Mouse (Mus musculus): ENCODE data around the gene Cltb. TPM values are rescaled to one million over a fixed set of nuclear protein-coding genes. Genes with fewer than 3 reads are reported as not detected.
"Not testable (repeated sequence)": the region's sequence is repeated elsewhere in the genome, so short reads cannot be mapped to it uniquely, and the experiment has no call there.

Gene Cltb
- polyA plus RNA-seq (2015; fragmentation: Nextera tagmentation; extraction: Ambion mirVana): 30.3 and 31.2 TPM in 2 replicates

DNA sequence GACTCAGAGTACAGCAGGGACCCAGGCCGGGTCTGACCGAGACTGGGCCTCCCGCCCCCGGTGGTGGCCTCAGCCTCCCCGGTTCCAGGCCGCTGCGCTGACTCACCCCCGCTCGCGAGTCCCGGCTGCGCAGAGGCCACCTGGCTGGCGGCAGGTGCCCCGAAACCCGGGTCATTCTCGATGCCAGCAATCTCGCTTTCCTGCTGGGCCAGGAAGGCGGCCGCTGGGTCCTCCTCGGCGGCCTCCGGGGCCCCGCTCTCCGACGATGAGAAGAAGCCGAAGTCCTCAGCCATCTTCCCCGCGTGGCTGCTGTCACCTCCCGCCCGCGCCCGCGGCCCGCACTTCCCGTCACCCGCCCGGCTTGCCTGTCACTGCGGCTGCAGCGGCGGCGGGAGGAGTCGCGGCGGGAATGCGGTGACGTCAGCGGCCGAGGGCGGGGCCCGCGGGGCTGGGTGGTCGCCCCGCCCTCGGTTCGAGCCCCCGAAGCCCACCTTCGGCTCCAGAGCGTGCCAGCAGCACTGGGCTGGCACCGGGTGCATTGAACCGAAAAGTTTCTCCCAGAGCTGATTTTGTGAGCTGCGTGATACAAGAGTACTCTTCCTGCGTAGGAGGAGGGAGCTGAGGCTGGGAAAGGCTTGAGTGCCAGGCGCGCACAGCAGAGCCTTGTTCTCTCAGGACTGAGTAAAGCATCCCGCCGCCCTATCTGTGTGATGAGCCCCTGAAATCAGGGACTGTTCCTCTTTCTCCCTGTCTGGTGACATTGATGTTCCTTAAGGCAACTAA lies at the start of gene Cltb:
Cltb (minus strand) TSS at position 373 of the 783 bp plus-strand sequence.
- Histone ChIP-seq H3K4me1 (peaks cover 17% of the 10 kb centered on the region), H3K27me3 (peaks cover 10% of the 10 kb centered on the region; the same call in 1 of the 2 replicates), H3K4me3 (peak within 1 kb of the TSS; percentile 67), H3K9me3 (no peaks in the 10 kb centered on the region), H3K9ac (peak within 1 kb of the TSS; percentile 81), H3K36me3 (no peaks in the 10 kb centered on the region), H3K4me2 (replicated peaks) (peak within 1 kb of the TSS; percentile 94), H3K27ac (no peak within 1 kb of the TSS; the same call in 1 of the 2 replicates)
- WGBS: 1% methylated on average over 55 of the region's 66 CpGs
- ATAC-seq (ENCODE audit: low FRiP score, low read depth): peak; percentile 71; the same call in 1 of the 2 replicates

GRCm38 (mm10) chr13:54660877-54661276 lies 49.7 kb upstream of the Cltb start:
- Histone ChIP-seq H3K27me3 (no peaks in the 10 kb centered on the region), H3K9me3 (no peaks in the 10 kb centered on the region), H3K4me2 (replicated peaks) (no peak overlapping the region), H3K27ac (no peak overlapping the region), H3K4me3 (no peak overlapping the region), H3K36me3 (peaks cover 81% of the 10 kb centered on the region), H3K9ac (no peak overlapping the region), H3K4me1 (no peaks in the 10 kb centered on the region)
- WGBS: 61% methylated on average over 5 of the region's 5 CpGs
- no peak for ATAC-seq (ENCODE audit: low FRiP score, low read depth)

DNA sequence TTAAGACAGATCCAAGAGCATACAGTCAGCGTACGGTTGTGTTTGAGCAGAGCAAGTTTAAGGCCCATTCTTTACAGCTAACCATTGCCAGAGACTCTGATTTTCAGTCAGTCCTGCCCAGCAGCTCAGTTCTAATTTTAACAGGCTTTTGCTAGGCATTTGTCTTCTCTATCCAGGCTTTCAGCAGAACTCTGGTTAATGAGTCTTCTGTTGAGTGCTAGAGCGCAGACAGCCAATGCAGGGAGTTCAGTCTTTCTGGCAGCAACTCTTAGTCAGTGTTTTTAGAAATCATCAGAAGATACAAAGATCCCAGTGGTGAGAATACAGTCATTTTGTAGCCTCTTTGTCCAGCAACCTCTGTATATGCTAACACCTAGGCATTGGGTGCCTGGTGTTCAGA lies 39.3 kb upstream of the Cltb start:
- H3K4me3 ChIP-seq: no peak overlapping the region
- H3K9ac ChIP-seq: no peak overlapping the region
- no peaks in the 10 kb centered on the region for H3K4me1 ChIP-seq
- H3K4me2 ChIP-seq (replicated peaks): no peak overlapping the region
- no peak overlapping the region for H3K27ac ChIP-seq
- H3K36me3 ChIP-seq: peaks cover 98% of the 10 kb centered on the region
- no peak for ATAC-seq (ENCODE audit: low FRiP score, low read depth)
- H3K9me3 ChIP-seq: no peaks in the 10 kb centered on the region
- no peaks in the 10 kb centered on the region for H3K27me3 ChIP-seq
- 94% methylated on average over 3 of the region's 3 CpGs for WGBS

GRCm38 (mm10) chr13:54635011-54635410 lies 23.9 kb upstream of the Cltb start:
- H3K27ac ChIP-seq: no peak overlapping the region
- H3K27me3 ChIP-seq: no peaks in the 10 kb centered on the region
- WGBS: 95% methylated on average over 3 of the region's 3 CpGs
- no peaks in the 10 kb centered on the region for H3K4me1 ChIP-seq
- H3K9ac ChIP-seq: no peak overlapping the region
- peaks cover 60% of the 10 kb centered on the region for H3K36me3 ChIP-seq
- H3K9me3 ChIP-seq: no peaks in the 10 kb centered on the region
- ATAC-seq (ENCODE audit: low FRiP score, low read depth): no peak
- H3K4me3 ChIP-seq: no peak overlapping the region
- no peak overlapping the region for H3K4me2 ChIP-seq (replicated peaks)

DNA sequence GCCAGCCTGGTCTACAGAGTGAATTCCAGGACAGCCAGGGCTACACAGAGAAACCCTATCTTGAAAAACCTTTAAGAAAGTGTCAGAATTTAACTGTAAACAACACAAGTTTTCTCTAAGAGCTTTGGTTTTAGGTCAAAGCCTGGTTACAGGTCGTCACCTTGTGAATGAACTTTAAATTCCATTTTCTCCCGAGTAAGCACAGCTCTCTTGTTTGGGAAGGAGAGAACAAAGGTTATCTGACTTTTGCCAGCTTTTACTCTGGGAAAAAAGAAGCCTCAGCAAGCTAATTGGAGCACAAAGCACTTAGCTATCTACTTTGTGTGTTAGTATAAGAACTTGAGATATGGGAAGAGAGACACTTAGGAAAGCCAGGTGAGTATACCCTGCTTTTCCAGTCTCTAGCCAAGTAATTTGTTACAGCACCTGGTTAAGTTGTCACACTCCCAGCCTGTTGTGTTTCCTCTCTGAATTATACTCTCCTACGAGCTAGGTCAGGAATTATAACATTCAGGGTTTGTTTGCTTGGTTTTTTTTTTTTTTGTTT lies 21.7 kb upstream of the Cltb start:
- Histone ChIP-seq H3K27ac (no peak overlapping the region), H3K4me1 (peaks cover 10% of the 10 kb centered on the region; the same call in 1 of the 2 replicates), H3K4me2 (replicated peaks) (no peak overlapping the region), H3K4me3 (no peak overlapping the region), H3K27me3 (no peaks in the 10 kb centered on the region), H3K9me3 (no peaks in the 10 kb centered on the region), H3K9ac (no peak overlapping the region), H3K36me3 (peaks cover 47% of the 10 kb centered on the region)
- ATAC-seq (ENCODE audit: low FRiP score, low read depth): no peak
- WGBS: 77% methylated on average over 3 of the region's 3 CpGs

DNA sequence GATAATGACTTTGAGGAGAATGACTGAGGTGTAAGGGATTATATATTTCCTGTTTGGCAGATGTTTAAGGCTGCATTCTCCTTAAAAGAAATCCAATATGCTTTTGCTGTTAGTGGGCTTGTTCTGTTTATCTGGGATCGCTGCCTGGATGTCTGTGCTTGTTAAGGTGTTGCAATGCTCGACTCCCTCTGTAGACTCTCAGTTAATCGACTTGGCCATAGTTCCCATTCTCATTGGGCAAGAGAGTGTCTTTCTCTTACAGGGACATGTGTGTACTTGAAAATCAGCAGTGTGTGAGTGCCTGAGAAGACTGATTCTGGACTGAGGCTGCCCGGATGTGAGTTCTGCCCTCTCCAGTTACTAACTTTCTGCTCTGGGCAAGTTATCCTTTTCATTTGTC lies 18.0 kb upstream of the Cltb start:
- Histone ChIP-seq H3K4me3 (no peak overlapping the region), H3K9me3 (no peaks in the 10 kb centered on the region), H3K36me3 (peaks cover 30% of the 10 kb centered on the region), H3K4me2 (replicated peaks) (no peak overlapping the region), H3K9ac (no peak overlapping the region), H3K27ac (no peak overlapping the region), H3K4me1 (peaks cover 10% of the 10 kb centered on the region; the same call in 1 of the 2 replicates), H3K27me3 (no peaks in the 10 kb centered on the region)
- WGBS: 82% methylated on average over 4 of the region's 4 CpGs
- no peak for ATAC-seq (ENCODE audit: low FRiP score, low read depth)

GRCm38 (mm10) chr13:54621960-54622521 lies 10.9 kb upstream of the Cltb start:
- ATAC-seq (ENCODE audit: low FRiP score, low read depth): no peak; the same call in none of the 2 replicates
- peak overlapping the region; percentile 86 for H3K27ac ChIP-seq
- H3K9ac ChIP-seq: peak overlapping the region; percentile 96
- no peaks in the 10 kb centered on the region for H3K9me3 ChIP-seq
- peaks cover 4% of the 10 kb centered on the region; the same call in 1 of the 2 replicates for H3K36me3 ChIP-seq
- peaks cover 13% of the 10 kb centered on the region for H3K4me1 ChIP-seq
- no peaks in the 10 kb centered on the region for H3K27me3 ChIP-seq
- H3K4me3 ChIP-seq: peak overlapping the region; percentile 95
- WGBS: 2% methylated on average over 27 of the region's 27 CpGs
- H3K4me2 ChIP-seq (replicated peaks): peak overlapping the region; percentile 81

DNA sequence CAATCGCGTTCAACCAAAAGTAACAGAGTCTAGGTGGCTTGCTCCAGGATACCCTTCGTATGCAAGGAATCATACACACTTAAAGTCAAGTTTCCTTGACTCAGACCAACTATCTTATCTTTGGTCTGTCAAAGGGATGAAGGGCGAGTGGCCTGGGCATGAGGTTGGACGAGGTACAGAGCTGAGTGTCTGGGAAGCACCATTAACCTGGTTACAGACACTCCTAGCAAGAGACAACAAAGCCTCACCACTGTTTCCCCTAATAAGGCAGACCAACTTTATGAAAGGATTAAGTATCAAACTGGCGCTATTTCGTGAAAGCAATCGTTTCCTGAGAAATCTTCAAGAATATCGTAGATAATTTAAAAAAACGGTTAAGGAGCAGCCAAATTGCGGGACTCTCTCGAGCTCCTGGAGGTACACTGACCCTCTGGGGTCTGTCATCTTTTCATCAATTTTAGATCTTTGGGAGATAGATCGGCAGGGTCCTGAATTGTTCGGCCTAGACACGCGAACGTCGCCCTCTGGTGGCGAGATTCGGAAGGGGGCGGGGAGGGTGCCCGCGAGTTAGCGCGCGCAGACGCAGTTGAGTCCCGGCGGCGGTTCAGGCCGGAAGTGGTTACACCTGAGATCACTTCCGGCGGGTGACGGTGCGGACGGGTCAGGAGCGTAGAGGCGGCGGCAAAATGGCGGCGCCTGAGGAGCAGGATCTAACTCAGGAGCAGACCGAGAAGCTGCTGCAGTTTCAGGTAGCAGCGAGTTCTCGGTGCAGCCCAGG lies 10.2 kb upstream of the Cltb start, which contains the start of gene Faf2:
Faf2 (plus strand) TSS at position 630 of the 778 bp plus-strand sequence.
- peak; percentile 97 for ATAC-seq (ENCODE audit: low FRiP score, low read depth)
- H3K36me3 ChIP-seq: peaks cover 4% of the 10 kb centered on the region; the same call in 1 of the 2 replicates
- H3K9me3 ChIP-seq: no peaks in the 10 kb centered on the region
- H3K9ac ChIP-seq: peak within 1 kb of the TSS; percentile 96
- H3K4me2 ChIP-seq (replicated peaks): peak within 1 kb of the TSS; percentile 81
- no peaks in the 10 kb centered on the region for H3K27me3 ChIP-seq
- peak within 1 kb of the TSS; percentile 95 for H3K4me3 ChIP-seq
- 11% methylated on average over 44 of the region's 44 CpGs for WGBS
- peaks cover 13% of the 10 kb centered on the region for H3K4me1 ChIP-seq
- H3K27ac ChIP-seq: peak within 1 kb of the TSS; percentile 86

DNA sequence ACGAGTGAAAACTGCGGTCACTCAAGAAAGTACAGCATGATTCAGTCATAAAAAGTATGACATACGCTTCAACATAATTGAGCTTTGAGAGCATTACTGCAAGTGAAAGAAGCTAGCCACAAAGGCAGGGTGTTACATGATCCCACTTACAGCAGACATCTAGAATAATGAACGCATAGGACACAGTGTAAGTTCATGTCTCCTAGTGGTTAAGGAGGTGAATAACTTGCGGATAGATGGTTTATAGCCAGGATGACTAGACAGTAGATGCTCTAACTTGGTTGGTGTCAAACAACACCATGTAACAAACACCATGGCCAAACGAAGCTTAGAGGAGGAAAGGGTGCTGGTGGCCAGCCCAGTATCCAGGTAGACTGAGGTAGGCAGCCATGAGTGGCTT lies 5.9 kb upstream of the Cltb start:
- Histone ChIP-seq H3K27ac (no peak overlapping the region), H3K9ac (no peak overlapping the region), H3K27me3 (no peaks in the 10 kb centered on the region), H3K4me2 (replicated peaks) (no peak overlapping the region), H3K4me3 (no peak overlapping the region), H3K36me3 (no peaks in the 10 kb centered on the region), H3K4me1 (no peaks in the 10 kb centered on the region), H3K9me3 (no peaks in the 10 kb centered on the region)
- WGBS: 69% methylated on average over 6 of the region's 6 CpGs
- no peak for ATAC-seq (ENCODE audit: low FRiP score, low read depth)

GRCm38 (mm10) chr13:54616307-54616706 lies 5.2 kb upstream of the Cltb start:
- Histone ChIP-seq H3K27me3 (no peaks in the 10 kb centered on the region), H3K9ac (no peak overlapping the region), H3K4me3 (no peak overlapping the region), H3K36me3 (no peaks in the 10 kb centered on the region), H3K4me1 (0 out of 2 replicates have a peak, but pooled peaks cover 3% of the 10 kb centered on the region), H3K9me3 (no peaks in the 10 kb centered on the region), H3K27ac (no peak overlapping the region), H3K4me2 (replicated peaks) (no peak overlapping the region)
- ATAC-seq (ENCODE audit: low FRiP score, low read depth): no peak
- 80% methylated on average over 8 of the region's 8 CpGs for WGBS

DNA sequence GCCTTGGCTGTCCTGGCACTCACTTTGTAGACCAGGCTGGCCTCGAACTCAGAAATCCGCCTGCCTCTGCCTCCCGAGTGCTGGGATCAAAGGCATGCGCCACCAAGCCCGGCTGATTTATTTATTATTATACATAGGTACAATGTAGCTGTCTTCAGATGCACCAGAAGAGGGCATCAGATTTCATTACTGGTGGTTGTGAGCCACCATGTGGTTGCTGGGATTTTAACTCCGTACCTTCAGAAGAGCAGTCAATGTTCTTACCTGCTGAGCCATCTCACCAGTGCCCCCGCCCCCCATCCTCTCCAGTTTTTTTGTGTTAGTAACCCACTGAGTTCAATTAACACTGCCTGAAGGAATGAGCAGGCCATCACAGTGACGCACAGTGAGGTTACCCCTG lies 2.0 kb upstream of the Cltb start:
- not testable (repeated sequence) for H3K27me3 ChIP-seq; ATAC-seq (ENCODE audit: low FRiP score, low read depth); H3K9ac ChIP-seq; H3K4me3 ChIP-seq; H3K9me3 ChIP-seq; H3K36me3 ChIP-seq; H3K4me2 ChIP-seq (replicated peaks); H3K27ac ChIP-seq
- WGBS: 88% methylated on average over 8 of the region's 8 CpGs
- H3K4me1 ChIP-seq: peaks cover 17% of the 10 kb centered on the region

All from limb, embryonic 13.5 days (tissue).